Mouse (Mus musculus) liver, embryonic 16.5 days (tissue): ENCODE results near the gene Rhbdd1. TPM values are rescaled to one million over a fixed set of nuclear protein-coding genes. Genes with fewer than 3 reads are reported as not detected.

Experiments used
- ATAC-seq: fragments of 200-750 bp; cut with Nextera tagmentation; 2 replicates; pipeline ENCODE4 v1.8.0; 2017; ENCODE audit warnings: low read depth, mild to moderate bottlenecking, moderate number of reproducible peaks, moderate library complexity
- H3K27ac ChIP-seq: fragments of 300-500 bp; sonication (generic); 2 replicates; pipeline ENCODE4 v1.5.1; 2014; ENCODE audit warnings: mild to moderate bottlenecking, low read length
- H3K27me3 ChIP-seq: fragments of 300-500 bp; sonication (generic); 2 replicates; pipeline ENCODE4 v1.6.1; 2014; ENCODE audit warnings: low read depth, low read length, mixed read lengths; ENCODE audit not compliant: control insufficient read depth, insufficient read depth
- H3K36me3 ChIP-seq: fragments of 300-500 bp; sonication (generic); 2 replicates; pipeline ENCODE4 v1.6.1; 2014; ENCODE audit warnings: mild to moderate bottlenecking; ENCODE audit not compliant: control insufficient read depth, insufficient read depth
- H3K4me1 ChIP-seq: fragments of 300-500 bp; sonication (generic); 2 replicates; pipeline ENCODE4 v1.6.1; 2014; ENCODE audit warnings: low read depth, low read length, mixed read lengths; ENCODE audit not compliant: control insufficient read depth
- H3K4me2 ChIP-seq: fragments of 300-500 bp; sonication (generic); 2 replicates; pipeline ENCODE4 v1.6.1; 2014; ENCODE audit warnings: low read depth, low read length, mixed read lengths
- H3K4me3 ChIP-seq: fragments of 300-500 bp; sonication (generic); 2 replicates; pipeline ENCODE4 v1.5.1; 2014; ENCODE audit warnings: low read depth, mild to moderate bottlenecking, low read length
- H3K9ac ChIP-seq: fragments of 300-500 bp; sonication (generic); 2 replicates; pipeline ENCODE4 v1.6.1; 2014; ENCODE audit warnings: low read depth, low read length
- H3K9me3 ChIP-seq: fragments of 300-500 bp; sonication (generic); replicated peaks from 2 replicates; pipeline ENCODE4 v1.6.1; 2016; ENCODE audit warnings: low read length; ENCODE audit not compliant: control insufficient read depth
- WGBS: fragments of 180-500 bp; shearing (Covaris S2); extraction: QIAGEN DNeasy Blood & Tissue Kit; methylation state at CpG from one replicate; pipeline ENCODE4 v1.1.7; 2014; ENCODE audit not compliant: insufficient replicate concordance; 5-methylcytosine and 5-hydroxymethylcytosine counted together
- polyA plus RNA-seq: library from polyadenylated mRNA; unstranded; fragments of >200 nt; fragmentation: Nextera tagmentation; extraction: Ambion mirVana; gene quantifications from 2 replicates; pipeline ENCODE4 v1.2.1, GENCODE M21; 2015

Gene Rhbdd1
- polyA plus RNA-seq, 1 experiment from 2014 or later, result 9.1 TPM

GRCm38 (mm10) chr1:82284403-82284802 lies 31.8 kb upstream of the Rhbdd1 start:
- Histone ChIP-seq H3K4me1 (peaks cover 6% of the 10 kb centered on the region; the same call in 1 of the 2 replicates), H3K4me3 (peak overlapping the region; percentile 66; the same call in 1 of the 2 replicates), H3K27ac (peak overlapping the region; percentile 82), H3K36me3 (no peaks in the 10 kb centered on the region), H3K9me3 (no peaks in the 10 kb centered on the region), H3K4me2 (peak overlapping the region; percentile 15; the same call in 1 of the 2 replicates), H3K9ac (no peak overlapping the region), H3K27me3 (peaks cover 9% of the 10 kb centered on the region)
- ATAC-seq, result no peak
- 35% methylated on average over 4 of the region's 4 CpGs for WGBS

- H3K9ac ChIP-seq, result peak overlapping the region; percentile 33; the same call in 1 of the 2 replicates
- H3K9me3 ChIP-seq, result no peaks in the 10 kb centered on the region
- WGBS, result 38% methylated on average over 5 of the region's 5 CpGs
- ATAC-seq, result no peak
- peak overlapping the region; percentile 24; the same call in 1 of the 2 replicates for H3K27ac ChIP-seq
- H3K4me3 ChIP-seq, result peak overlapping the region; percentile 46
- H3K36me3 ChIP-seq, result no peaks in the 10 kb centered on the region
- H3K27me3 ChIP-seq, result peaks cover 22% of the 10 kb centered on the region
- H3K4me1 ChIP-seq, result peaks cover 6% of the 10 kb centered on the region; the same call in 1 of the 2 replicates
- peak overlapping the region; percentile 49; the same call in 1 of the 2 replicates for H3K4me2 ChIP-seq
Observed at GRCm38 (mm10) chr1:82285461-82286189, 30.6 kb upstream of the Rhbdd1 start.

GRCm38 (mm10) chr1:82286190-82287051 lies 29.8 kb upstream of the Rhbdd1 start:
- Histone ChIP-seq H3K4me2 (peak overlapping the region; percentile 49), H3K4me1 (peaks cover 6% of the 10 kb centered on the region; the same call in 1 of the 2 replicates), H3K36me3 (no peaks in the 10 kb centered on the region), H3K9ac (peak overlapping the region; percentile 31; the same call in 1 of the 2 replicates), H3K4me3 (peak overlapping the region; percentile 46), H3K9me3 (no peaks in the 10 kb centered on the region), H3K27ac (peak overlapping the region; percentile 24; the same call in 1 of the 2 replicates), H3K27me3 (peaks cover 30% of the 10 kb centered on the region)
- WGBS, result 38% methylated on average over 15 of the region's 15 CpGs
- ATAC-seq, result no peak

- no peak for ATAC-seq
- Histone ChIP-seq H3K9me3 (no peaks in the 10 kb centered on the region), H3K4me2 (peak overlapping the region; percentile 49), H3K4me1 (peaks cover 6% of the 10 kb centered on the region; the same call in 1 of the 2 replicates), H3K36me3 (no peaks in the 10 kb centered on the region), H3K9ac (peak overlapping the region; percentile 31; the same call in 1 of the 2 replicates), H3K4me3 (peak overlapping the region; percentile 46), H3K27ac (no peak overlapping the region), H3K27me3 (peaks cover 37% of the 10 kb centered on the region)
- 66% methylated on average over 22 of the region's 22 CpGs for WGBS
Observed at GRCm38 (mm10) chr1:82287052-82287775, 29.0 kb upstream of the Rhbdd1 start.

GRCm38 (mm10) chr1:82287776-82288325 lies 28.4 kb upstream of the Rhbdd1 start:
- Histone ChIP-seq H3K9ac (no peak overlapping the region), H3K36me3 (no peaks in the 10 kb centered on the region), H3K4me3 (peak overlapping the region; percentile 46; the same call in 1 of the 2 replicates), H3K9me3 (no peaks in the 10 kb centered on the region), H3K4me2 (peak overlapping the region; percentile 49; the same call in 1 of the 2 replicates), H3K4me1 (peaks cover 2% of the 10 kb centered on the region; the same call in 1 of the 2 replicates), H3K27ac (no peak overlapping the region), H3K27me3 (peaks cover 44% of the 10 kb centered on the region)
- ATAC-seq, result no peak
- whole genome bisulfite sequencing, result 78% methylated on average over 16 of the region's 16 CpGs

- Histone ChIP-seq H3K9me3 (no peaks in the 10 kb centered on the region), H3K27me3 (peaks cover 50% of the 10 kb centered on the region), H3K36me3 (no peaks in the 10 kb centered on the region), H3K27ac (no peak overlapping the region), H3K4me2 (0 out of 2 replicates have a peak overlapping the region, but pooled peaks have one; percentile 53), H3K9ac (no peak overlapping the region), H3K4me3 (no peak overlapping the region), H3K4me1 (peaks cover 2% of the 10 kb centered on the region; the same call in 1 of the 2 replicates)
- ATAC-seq, result no peak
- 85% methylated on average over 18 of the region's 18 CpGs for WGBS
Observed at GRCm38 (mm10) chr1:82288421-82288990, 27.7 kb upstream of the Rhbdd1 start.

GRCm38 (mm10) chr1:82289116-82289989 lies 26.9 kb upstream of the Rhbdd1 start:
- Histone ChIP-seq H3K4me3 (peak overlapping the region; percentile 60), H3K27me3 (peaks cover 52% of the 10 kb centered on the region), H3K4me2 (peak overlapping the region; percentile 53), H3K4me1 (no peaks in the 10 kb centered on the region; the same call in 1 of the 2 replicates), H3K9me3 (no peaks in the 10 kb centered on the region), H3K9ac (peak overlapping the region; percentile 50), H3K36me3 (no peaks in the 10 kb centered on the region), H3K27ac (no peak overlapping the region; the same call in 1 of the 2 replicates)
- ATAC-seq, result no peak
- WGBS, result 60% methylated on average over 35 of the region's 35 CpGs
